Mouse (Mus musculus) stomach, embryonic 16.5 days (tissue): ENCODE data around the gene Fmo2. TPM values are rescaled to one million over a fixed set of nuclear protein-coding genes. Genes with fewer than 3 reads are reported as not detected.
A peak's percentile ranks its signal among the peaks of the same experiment; 100 is the strongest.

Experiments
- ATAC-seq: fragments of 200-750 bp; cut with Nextera tagmentation; 2 replicates; pipeline ENCODE4 v1.8.0; 2017; ENCODE audit warnings: moderate number of reproducible peaks, moderate TSS enrichment; ENCODE audit not compliant: insufficient read depth, low FRiP score
- H3K27ac ChIP-seq: fragments of 300-500 bp; sonication (generic); 2 replicates; pipeline ENCODE4 v1.5.1; 2014; ENCODE audit warnings: low read length
- H3K27me3 ChIP-seq: fragments of 300-500 bp; sonication (generic); 2 replicates; pipeline ENCODE4 v1.6.1; 2014; ENCODE audit warnings: low read length, control low read depth, mixed read lengths; ENCODE audit not compliant: control insufficient read depth, insufficient read depth
- H3K36me3 ChIP-seq: fragments of 300-500 bp; sonication (generic); 2 replicates; pipeline ENCODE4 v1.6.1; 2014; ENCODE audit warnings: low read length; ENCODE audit not compliant: control insufficient read depth, insufficient read depth
- H3K4me1 ChIP-seq: fragments of 300-500 bp; sonication (generic); 2 replicates; pipeline ENCODE4 v1.6.1; 2014; ENCODE audit warnings: low read length, control low read depth, mixed read lengths; ENCODE audit not compliant: control insufficient read depth, insufficient read depth
- H3K4me2 ChIP-seq: fragments of 300-500 bp; sonication (generic); 2 replicates; pipeline ENCODE4 v1.6.1; 2014; ENCODE audit warnings: low read depth, low read length, mixed read lengths
- H3K4me3 ChIP-seq: fragments of 300-500 bp; sonication (generic); replicated peaks from 2 replicates; pipeline ENCODE4 v1.5.1; 2014; ENCODE audit warnings: mild to moderate bottlenecking, low read length
- H3K9ac ChIP-seq: fragments of 300-500 bp; sonication (generic); 2 replicates; pipeline ENCODE4 v1.6.1; 2014; ENCODE audit warnings: low read length
- H3K9me3 ChIP-seq: fragments of 300-500 bp; sonication (generic); replicated peaks from 2 replicates; pipeline ENCODE4 v1.6.1; 2016; ENCODE audit warnings: low read length, control low read depth; ENCODE audit not compliant: control insufficient read depth
- WGBS: fragments of 180-500 bp; shearing (Covaris S2); extraction: QIAGEN DNeasy Blood & Tissue Kit; methylation state at CpG from one replicate; pipeline ENCODE4 v1.1.7; 2014; 5-methylcytosine and 5-hydroxymethylcytosine counted together
- polyA plus RNA-seq: library from polyadenylated mRNA; unstranded; fragments of >200 nt; fragmentation: Nextera tagmentation; extraction: Ambion mirVana; gene quantifications from 2 replicates; pipeline ENCODE4 v1.2.1, GENCODE M21; 2015

The Fmo2 gene
- polyA plus RNA-seq, 1 experiment from 2014 or later = 8.5 TPM

DNA sequence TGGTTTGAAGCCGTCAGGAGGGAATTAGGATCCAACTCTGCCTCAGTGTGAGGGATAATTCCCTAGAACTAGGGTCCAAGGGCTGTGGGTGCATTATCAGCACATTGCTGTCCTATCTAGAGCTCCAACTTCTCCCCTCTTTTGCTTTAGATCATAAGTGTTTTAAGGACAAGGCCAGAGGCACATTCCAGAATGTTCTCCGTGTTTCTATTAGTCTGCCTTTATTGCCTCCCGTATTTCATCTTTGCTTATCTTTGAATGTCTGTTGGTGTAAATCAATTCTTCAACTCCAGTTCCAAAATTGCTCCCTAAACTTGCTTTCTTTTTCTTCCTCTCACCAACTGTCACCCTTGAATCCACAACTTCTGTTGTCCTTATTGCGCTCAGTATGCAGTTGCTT lies 33.9 kb upstream of the Fmo2 start:
- no peak overlapping the region for H3K4me3 ChIP-seq
- no peak overlapping the region for H3K9ac ChIP-seq
- no peaks in the 10 kb centered on the region for H3K36me3 ChIP-seq
- peaks cover 5% of the 10 kb centered on the region for H3K4me1 ChIP-seq
- no peak overlapping the region for H3K27ac ChIP-seq
- ATAC-seq = no peak
- H3K4me2 ChIP-seq = no peak overlapping the region
- H3K9me3 ChIP-seq = no peaks in the 10 kb centered on the region
- no peaks in the 10 kb centered on the region for H3K27me3 ChIP-seq
- WGBS = 66% methylated on average over 4 of the region's 4 CpGs

DNA sequence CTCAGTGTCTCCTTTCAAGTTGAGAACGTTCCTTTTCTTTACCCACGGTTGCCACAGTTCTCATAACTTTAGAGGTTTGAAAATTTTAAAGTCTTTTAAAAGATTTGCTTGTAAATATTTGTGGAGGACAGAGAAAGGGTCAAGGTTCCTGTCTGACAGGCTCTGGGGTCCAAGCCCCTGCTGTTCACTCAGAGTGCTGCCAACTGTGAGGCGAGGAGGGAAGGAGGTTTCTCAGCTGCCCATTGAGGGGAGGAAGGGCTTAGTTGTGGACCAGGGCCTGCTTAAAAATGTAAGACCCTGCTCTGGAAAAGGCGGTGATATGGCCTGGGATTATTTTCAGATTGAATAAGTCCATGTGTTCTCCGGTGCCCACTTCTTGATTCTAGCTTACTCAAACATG lies 33.4 kb upstream of the Fmo2 start:
- H3K27ac ChIP-seq = peak overlapping the region; percentile 46; the same call in 1 of the 2 replicates

DNA sequence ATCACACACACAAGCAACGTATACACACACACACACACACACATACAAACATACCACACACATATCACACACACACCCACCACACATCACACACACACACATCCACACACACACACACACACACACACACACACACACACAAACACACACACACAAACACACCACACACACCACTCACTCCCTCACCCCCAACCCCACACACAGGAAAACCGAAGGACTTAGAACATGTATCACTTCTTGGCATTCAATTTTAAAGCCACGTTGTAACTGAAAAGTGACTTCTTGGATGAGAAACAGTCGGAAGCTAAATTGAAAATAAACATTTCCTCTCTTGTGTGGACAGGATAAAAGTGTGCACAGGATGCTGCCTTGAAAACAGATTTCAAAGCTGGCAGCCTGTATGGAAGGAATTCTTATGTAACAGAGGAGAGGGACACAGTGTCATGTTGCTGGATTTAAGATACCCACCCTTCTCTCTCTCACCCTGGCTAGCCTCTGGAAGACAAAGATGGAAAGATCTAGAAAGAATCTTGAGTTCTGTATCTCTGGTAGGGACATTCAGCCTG lies 32.9 kb upstream of the Fmo2 start:
- WGBS = 47% methylated on average over 4 of the region's 4 CpGs
- ATAC-seq = no peak
- H3K9ac ChIP-seq = no peak overlapping the region
- H3K36me3 ChIP-seq = no peaks in the 10 kb centered on the region
- peaks cover 5% of the 10 kb centered on the region for H3K4me1 ChIP-seq
- H3K9me3 ChIP-seq = no peaks in the 10 kb centered on the region
- no peak overlapping the region for H3K4me2 ChIP-seq
- peak overlapping the region; percentile 46; the same call in 1 of the 2 replicates for H3K27ac ChIP-seq
- H3K4me3 ChIP-seq = no peak overlapping the region
- no peaks in the 10 kb centered on the region for H3K27me3 ChIP-seq

More for the DNA sequence above, 33.4 kb upstream of the Fmo2 start:
- 65% methylated on average over 5 of the region's 5 CpGs for WGBS
- ATAC-seq = no peak
- H3K36me3 ChIP-seq = no peaks in the 10 kb centered on the region
- no peaks in the 10 kb centered on the region for H3K27me3 ChIP-seq
- no peak overlapping the region for H3K4me3 ChIP-seq
- H3K9me3 ChIP-seq = no peaks in the 10 kb centered on the region
- no peak overlapping the region for H3K4me2 ChIP-seq
- H3K9ac ChIP-seq = no peak overlapping the region
- peaks cover 5% of the 10 kb centered on the region for H3K4me1 ChIP-seq

DNA sequence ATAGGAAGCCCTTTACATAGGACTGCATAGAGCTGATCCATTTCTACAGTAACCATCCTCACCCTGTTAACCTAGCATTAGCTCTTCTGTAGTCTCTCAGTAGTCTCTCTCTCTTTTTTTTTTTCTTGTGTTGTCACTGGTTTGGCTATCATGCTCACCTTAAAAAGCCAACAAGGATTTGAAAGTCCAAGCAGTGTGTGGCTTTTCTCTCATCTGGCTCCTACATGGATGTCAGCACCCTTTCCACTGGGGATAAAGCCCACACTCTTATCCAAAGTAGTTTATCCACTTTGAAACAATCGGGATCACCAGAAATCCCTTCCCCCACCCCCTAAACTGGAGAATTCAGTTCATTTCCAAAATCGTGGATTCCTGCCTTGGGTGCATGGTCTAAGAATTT lies 32.1 kb upstream of the Fmo2 start:
- H3K9ac ChIP-seq = no peak overlapping the region
- no peak overlapping the region for H3K27ac ChIP-seq
- ATAC-seq = no peak
- no peaks in the 10 kb centered on the region for H3K9me3 ChIP-seq
- peaks cover 5% of the 10 kb centered on the region for H3K4me1 ChIP-seq
- no peaks in the 10 kb centered on the region for H3K27me3 ChIP-seq
- 63% methylated on average over 2 of the region's 2 CpGs for WGBS
- H3K4me2 ChIP-seq = no peak overlapping the region
- H3K4me3 ChIP-seq = no peak overlapping the region
- H3K36me3 ChIP-seq = no peaks in the 10 kb centered on the region

DNA sequence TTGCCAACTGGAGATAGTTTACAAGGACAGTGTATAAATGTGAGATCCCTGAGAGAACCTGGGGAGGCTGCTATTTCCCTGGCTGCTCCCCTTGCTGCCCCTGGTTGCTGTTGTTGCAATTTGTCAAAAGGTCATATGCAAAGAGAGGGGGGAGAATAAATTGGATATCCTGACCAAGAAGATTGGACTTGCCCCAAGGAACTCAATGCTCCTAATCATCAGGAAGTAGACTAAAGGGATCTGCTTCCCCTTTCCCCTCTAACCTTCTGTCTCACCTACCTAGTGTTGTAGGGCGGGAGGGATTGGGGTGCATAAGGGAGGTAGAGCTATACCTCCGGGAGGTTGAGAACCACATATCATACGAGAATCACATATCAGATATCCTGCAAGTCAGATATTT lies 30.6 kb upstream of the Fmo2 start:
- 82% methylated on average over 3 of the region's 3 CpGs for WGBS
- Histone ChIP-seq H3K9me3 (no peaks in the 10 kb centered on the region), H3K4me2 (no peak overlapping the region), H3K27me3 (no peaks in the 10 kb centered on the region), H3K4me1 (peaks cover 5% of the 10 kb centered on the region), H3K36me3 (no peaks in the 10 kb centered on the region), H3K27ac (no peak overlapping the region), H3K4me3 (no peak overlapping the region), H3K9ac (no peak overlapping the region)
- ATAC-seq = no peak

DNA sequence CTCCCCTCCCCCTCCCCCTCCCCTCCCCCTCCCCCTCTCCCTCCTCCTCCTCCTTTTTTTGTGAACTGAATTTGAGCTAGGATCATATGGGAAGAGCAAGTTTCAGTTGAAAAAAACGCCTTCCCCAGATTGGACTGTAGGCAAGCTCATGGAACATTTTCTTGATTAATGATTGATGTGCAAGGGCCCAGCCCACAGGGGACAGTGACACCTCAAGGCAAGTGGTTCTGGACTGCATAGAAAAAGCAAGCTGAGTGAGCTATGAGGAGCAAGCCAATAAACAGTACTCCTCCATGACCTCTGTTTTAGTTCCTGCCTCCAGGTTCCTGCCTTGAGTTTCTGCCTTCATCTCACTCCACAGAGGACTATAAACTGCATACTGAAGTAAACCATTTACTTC lies 26.6 kb upstream of the Fmo2 start:
- Histone ChIP-seq H3K27ac (no peak overlapping the region), H3K9me3 (no peaks in the 10 kb centered on the region), H3K4me2 (no peak overlapping the region), H3K36me3 (no peaks in the 10 kb centered on the region), H3K27me3 (no peaks in the 10 kb centered on the region), H3K9ac (no peak overlapping the region), H3K4me3 (no peak overlapping the region), H3K4me1 (no peaks in the 10 kb centered on the region)
- 81% methylated on average over 1 of the region's 1 CpGs for WGBS
- ATAC-seq = no peak

DNA sequence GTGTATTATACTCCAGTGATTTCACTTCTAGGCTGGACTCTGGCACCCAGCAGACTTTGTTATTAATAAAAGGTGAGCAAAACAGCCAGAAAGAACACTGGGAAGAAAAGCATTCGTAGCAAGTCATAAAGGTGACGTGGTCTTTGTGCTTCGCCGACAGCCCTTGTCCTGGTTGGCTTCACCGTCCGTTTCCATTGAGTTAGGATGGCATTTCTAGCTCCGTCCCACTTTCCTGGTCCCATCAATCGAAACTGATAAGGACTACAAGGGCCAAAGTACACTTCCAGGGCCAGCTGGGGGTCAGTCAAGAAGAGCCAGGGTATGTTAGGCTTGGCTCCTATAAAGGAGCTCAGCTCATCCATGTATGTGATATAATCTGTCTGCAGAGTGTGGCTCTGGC lies 18.1 kb upstream of the Fmo2 start:
- H3K4me1 ChIP-seq = no peaks in the 10 kb centered on the region
- no peaks in the 10 kb centered on the region for H3K9me3 ChIP-seq
- 63% methylated on average over 8 of the region's 8 CpGs for WGBS
- no peak overlapping the region for H3K27ac ChIP-seq
- ATAC-seq = no peak
- H3K9ac ChIP-seq = no peak overlapping the region
- no peaks in the 10 kb centered on the region for H3K27me3 ChIP-seq
- no peak overlapping the region for H3K4me3 ChIP-seq
- H3K36me3 ChIP-seq = no peaks in the 10 kb centered on the region
- H3K4me2 ChIP-seq = no peak overlapping the region

GRCm38 (mm10) chr1:162914932-162915556 lies 16.5 kb upstream of the Fmo2 start:
- 65% methylated on average over 4 of the region's 4 CpGs for WGBS

DNA sequence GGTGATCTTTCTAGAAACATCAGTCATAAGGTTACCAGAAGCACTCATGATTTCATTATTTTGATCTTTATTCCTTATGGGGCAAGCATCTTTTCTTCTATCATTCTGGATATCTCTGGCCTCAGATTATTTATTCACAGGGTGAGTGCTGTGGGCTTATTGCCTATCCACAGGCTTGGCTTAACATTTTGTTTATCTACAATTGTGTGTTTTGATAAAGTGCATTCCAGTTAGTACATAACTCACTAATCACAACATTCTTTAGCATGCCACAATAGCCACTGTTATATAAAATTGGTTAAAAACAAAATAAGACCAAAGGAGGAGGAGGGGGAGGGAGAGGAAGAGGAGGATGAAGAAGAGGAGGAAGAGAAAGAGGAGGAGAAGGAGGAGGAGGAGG lies 13.6 kb upstream of the Fmo2 start:
- no peaks in the 10 kb centered on the region for H3K9me3 ChIP-seq
- H3K4me3 ChIP-seq = no peak overlapping the region
- H3K9ac ChIP-seq = no peak overlapping the region
- no peaks in the 10 kb centered on the region for H3K27me3 ChIP-seq
- no peak for ATAC-seq
- no peak overlapping the region for H3K27ac ChIP-seq
- no peak overlapping the region for H3K4me2 ChIP-seq
- no peaks in the 10 kb centered on the region for H3K4me1 ChIP-seq
- H3K36me3 ChIP-seq = no peaks in the 10 kb centered on the region

More at GRCm38 (mm10) chr1:162914932-162915556, 16.5 kb upstream of the Fmo2 start:
- no peaks in the 10 kb centered on the region for H3K4me1 ChIP-seq
- no peaks in the 10 kb centered on the region for H3K36me3 ChIP-seq
- H3K9me3 ChIP-seq = no peaks in the 10 kb centered on the region
- ATAC-seq = no peak
- no peaks in the 10 kb centered on the region for H3K27me3 ChIP-seq
- H3K9ac ChIP-seq = no peak overlapping the region
- no peak overlapping the region for H3K27ac ChIP-seq
- no peak overlapping the region for H3K4me3 ChIP-seq
- H3K4me2 ChIP-seq = no peak overlapping the region
